Mouse (Mus musculus) olfactory bulb, adult 2 months (tissue): ENCODE results near the gene Defb47.

Experiments used
- CTCF ChIP-seq: fragments of 200-500 bp; IDR thresholded peaks from 2 replicates; pipeline ENCODE4 v1.5.1; 2012; ENCODE audit warnings: low read depth, mild to moderate bottlenecking, low read length, moderate library complexity; ENCODE audit not compliant: insufficient read depth
- POLR2A ChIP-seq: fragments of 200-500 bp; IDR thresholded peaks from 2 replicates; pipeline ENCODE4 v1.6.1; 2012; ENCODE audit warnings: mild to moderate bottlenecking, low read depth, low read length, moderate library complexity; ENCODE audit not compliant: insufficient read depth

GRCm38 (mm10) chr14:62997777-62998176 lies at the start of gene Defb47:
- TF ChIP-seq CTCF (no peak), POLR2A (no peak)
